Mouse (Mus musculus): ENCODE data around the gene Plekha1. TPM values are rescaled to one million over a fixed set of nuclear protein-coding genes. Genes with fewer than 3 reads are reported as not detected.

Gene Plekha1
- polyA plus RNA-seq, 1 experiment = not detected

GRCm38 (mm10) chr7:130938005-130938404 is 72.4 kb downstream of the Plekha1 start:
- Histone ChIP-seq H3K27ac (ENCODE audit: insufficient read depth, low read depth, low read length) (no peak overlapping the region), H3K4me3 (ENCODE audit: insufficient read depth, low read depth, low read length) (peak overlapping the region; percentile 9; the same call in 1 of the 2 replicates), H3K4me1 (ENCODE audit: control insufficient read depth, insufficient read depth, low read length) (peaks cover 16% of the 10 kb centered on the region)
- no peak for TF ChIP-seq CTCF (IDR thresholded peaks at IDR 0.05; ENCODE audit: insufficient read depth, low read depth, low read length)
- no peak for TF ChIP-seq POLR2A (IDR thresholded peaks at IDR 0.05; ENCODE audit: insufficient read depth, low read depth, low read length)
- WGBS = 58% methylated on average over 4 of the region's 4 CpGs

DNA sequence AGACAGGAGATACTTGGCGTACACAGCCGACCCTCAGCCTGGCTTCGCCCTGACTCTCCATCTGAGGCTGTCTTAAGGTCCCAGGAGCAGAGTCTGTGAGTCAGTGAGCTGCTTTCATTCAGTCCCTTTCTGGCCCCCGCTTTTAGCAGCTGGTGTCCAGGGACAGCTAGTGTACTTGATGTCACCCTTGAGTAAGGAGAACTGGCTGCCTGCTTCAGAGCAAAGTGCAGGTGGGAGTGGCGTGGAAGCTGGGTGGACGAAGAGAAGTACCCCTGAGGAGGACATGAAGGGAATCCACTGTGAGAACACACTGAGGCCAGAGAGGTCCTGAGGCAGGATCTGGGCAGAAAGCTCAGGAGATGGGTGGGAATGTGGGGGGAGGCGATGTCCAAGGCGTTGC is 73.3 kb downstream of the Plekha1 start:
- no peak overlapping the region for H3K27ac ChIP-seq (ENCODE audit: insufficient read depth, low read depth, low read length)
- no peak for TF ChIP-seq POLR2A (IDR thresholded peaks at IDR 0.05; ENCODE audit: insufficient read depth, low read depth, low read length)
- TF ChIP-seq CTCF (IDR thresholded peaks at IDR 0.05; ENCODE audit: insufficient read depth, low read depth, low read length) = no peak
- H3K4me3 ChIP-seq (ENCODE audit: insufficient read depth, low read depth, low read length) = 0 out of 2 replicates have a peak overlapping the region, but pooled peaks have one; percentile 4
- peaks cover 16% of the 10 kb centered on the region for H3K4me1 ChIP-seq (ENCODE audit: control insufficient read depth, insufficient read depth, low read length)
- WGBS = 92% methylated on average over 8 of the region's 8 CpGs

DNA sequence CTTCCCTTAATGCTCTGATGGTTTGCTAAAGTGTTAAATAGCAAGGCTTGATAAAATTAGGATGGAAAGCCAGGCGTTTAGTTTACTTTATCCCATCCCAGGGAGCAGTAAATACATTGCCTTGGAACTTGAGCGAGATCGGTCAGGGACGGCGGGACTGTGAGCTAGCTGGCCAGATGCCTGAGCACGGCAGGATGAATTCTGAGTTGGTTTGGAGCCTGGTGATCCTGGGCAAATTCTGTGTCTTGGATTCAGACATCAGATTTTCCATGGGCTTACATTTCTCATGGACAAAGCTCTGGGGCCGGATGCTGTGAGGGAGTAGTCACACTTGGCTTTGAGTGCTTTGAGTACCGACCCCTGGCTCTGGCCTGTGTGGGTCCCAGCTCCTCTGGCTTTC is 75.2 kb downstream of the Plekha1 start:
- Histone ChIP-seq H3K4me3 (ENCODE audit: insufficient read depth, low read depth, low read length) (no peak overlapping the region), H3K4me1 (ENCODE audit: control insufficient read depth, insufficient read depth, low read length) (peaks cover 11% of the 10 kb centered on the region), H3K27ac (ENCODE audit: insufficient read depth, low read depth, low read length) (no peak overlapping the region)
- TF ChIP-seq CTCF (IDR thresholded peaks at IDR 0.05; ENCODE audit: insufficient read depth, low read depth, low read length) (no peak), POLR2A (IDR thresholded peaks at IDR 0.05; ENCODE audit: insufficient read depth, low read depth, low read length) (no peak)
- WGBS = 68% methylated on average over 8 of the region's 8 CpGs

GRCm38 (mm10) chr7:130943280-130943895 is 77.8 kb downstream of the Plekha1 start:
- Histone ChIP-seq H3K27ac (ENCODE audit: insufficient read depth, low read depth, low read length) (no peak overlapping the region), H3K4me3 (ENCODE audit: insufficient read depth, low read depth, low read length) (no peak overlapping the region), H3K4me1 (ENCODE audit: control insufficient read depth, insufficient read depth, low read length) (no peaks in the 10 kb centered on the region)
- no peak for TF ChIP-seq POLR2A (IDR thresholded peaks at IDR 0.05; ENCODE audit: insufficient read depth, low read depth, low read length)
- TF ChIP-seq CTCF (IDR thresholded peaks at IDR 0.05; ENCODE audit: insufficient read depth, low read depth, low read length) = no peak
- WGBS = 93% methylated on average over 9 of the region's 9 CpGs

DNA sequence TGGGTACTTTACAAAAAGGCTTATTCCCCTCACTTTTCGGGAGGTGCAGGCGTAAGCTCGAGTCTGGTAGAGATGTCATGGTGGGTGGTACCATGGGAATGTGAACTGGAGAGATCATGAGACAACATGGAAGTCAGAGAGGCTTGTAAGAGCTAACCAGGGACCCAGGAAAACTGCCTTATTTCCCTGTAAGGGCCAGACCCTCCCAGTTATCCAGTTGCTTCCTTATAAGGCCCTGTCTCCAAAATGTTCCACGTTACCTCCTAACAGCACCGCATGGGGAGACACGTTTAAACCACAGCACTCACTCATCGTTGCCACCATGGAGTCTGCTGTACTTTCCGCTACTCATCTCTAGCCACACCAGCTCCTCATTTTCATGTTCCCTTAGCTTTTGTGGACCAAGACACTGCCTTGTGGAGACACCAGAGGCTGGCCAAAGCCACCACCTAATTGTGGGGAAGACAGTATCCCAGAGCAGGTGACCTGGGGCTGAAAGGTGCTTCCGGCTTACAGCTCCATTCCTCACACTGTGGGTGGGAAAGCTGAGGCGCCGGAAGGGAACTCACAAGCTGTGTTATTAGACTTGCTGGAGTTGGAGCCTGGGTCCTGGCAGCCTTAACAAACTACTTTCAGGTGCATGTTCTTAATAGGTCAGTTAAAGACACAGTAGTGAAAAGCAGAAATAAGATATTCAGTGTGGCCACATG is 79.4 kb downstream of the Plekha1 start:
- Histone ChIP-seq H3K27ac (ENCODE audit: insufficient read depth, low read depth, low read length) (no peak overlapping the region), H3K4me1 (ENCODE audit: control insufficient read depth, insufficient read depth, low read length) (peaks cover 8% of the 10 kb centered on the region), H3K4me3 (ENCODE audit: insufficient read depth, low read depth, low read length) (no peak overlapping the region)
- WGBS = 91% methylated on average over 11 of the region's 11 CpGs
- TF ChIP-seq POLR2A (IDR thresholded peaks at IDR 0.05; ENCODE audit: insufficient read depth, low read depth, low read length) (no peak), CTCF (IDR thresholded peaks at IDR 0.05; ENCODE audit: insufficient read depth, low read depth, low read length) (no peak)

- peaks cover 8% of the 10 kb centered on the region for H3K4me1 ChIP-seq (ENCODE audit: control insufficient read depth, insufficient read depth, low read length)
- no peak for TF ChIP-seq CTCF (IDR thresholded peaks at IDR 0.05; ENCODE audit: insufficient read depth, low read depth, low read length)
- no peak for TF ChIP-seq POLR2A (IDR thresholded peaks at IDR 0.05; ENCODE audit: insufficient read depth, low read depth, low read length)
- 88% methylated on average over 3 of the region's 3 CpGs for WGBS
Measured at GRCm38 (mm10) chr7:130945730-130946129, 80.2 kb downstream of the Plekha1 start.

GRCm38 (mm10) chr7:130946303-130946702 is 80.7 kb downstream of the Plekha1 start:
- TF ChIP-seq CTCF (IDR thresholded peaks at IDR 0.05; ENCODE audit: insufficient read depth, low read depth, low read length) (no peak), POLR2A (IDR thresholded peaks at IDR 0.05; ENCODE audit: insufficient read depth, low read depth, low read length) (no peak)
- WGBS = 88% methylated on average over 12 of the region's 12 CpGs

More at GRCm38 (mm10) chr7:130945730-130946129, 80.2 kb downstream of the Plekha1 start:
- Histone ChIP-seq H3K27ac (ENCODE audit: insufficient read depth, low read depth, low read length) (no peak overlapping the region), H3K4me3 (ENCODE audit: insufficient read depth, low read depth, low read length) (no peak overlapping the region)

DNA sequence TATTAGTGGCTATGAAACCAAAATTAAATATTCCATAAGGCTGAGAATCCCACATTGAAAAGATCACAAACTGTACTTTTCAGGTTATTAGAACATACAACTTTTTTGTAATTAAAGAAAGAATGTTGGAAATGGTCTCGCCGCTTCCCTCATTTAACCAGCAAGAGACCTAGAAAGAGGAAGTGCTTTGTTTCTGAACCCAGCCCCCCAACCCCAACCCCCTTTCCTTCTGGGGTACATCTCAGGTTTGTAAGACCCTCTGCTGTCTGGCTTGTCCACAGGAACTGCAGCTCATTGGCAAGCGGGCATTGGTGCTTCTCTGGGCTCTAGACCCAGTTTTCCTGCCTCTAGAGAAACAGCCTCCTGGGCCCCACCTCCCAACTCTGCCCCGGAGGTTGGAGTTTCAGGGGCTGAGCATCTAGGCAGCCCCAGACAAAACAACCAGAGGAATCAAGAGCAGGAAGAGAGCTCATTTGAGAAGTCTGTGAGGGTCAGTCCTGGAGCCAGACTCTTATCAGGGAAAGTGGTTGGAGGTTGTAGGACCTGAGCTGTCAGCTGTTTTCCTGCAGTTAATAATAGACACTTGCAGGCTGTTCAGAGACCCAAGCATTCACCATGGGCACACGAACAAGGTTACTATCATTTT is 83.1 kb downstream of the Plekha1 start:
- TF ChIP-seq CTCF (IDR thresholded peaks at IDR 0.05; ENCODE audit: insufficient read depth, low read depth, low read length) (no peak), POLR2A (IDR thresholded peaks at IDR 0.05; ENCODE audit: insufficient read depth, low read depth, low read length) (no peak)
- Histone ChIP-seq H3K4me3 (ENCODE audit: insufficient read depth, low read depth, low read length) (no peak overlapping the region), H3K27ac (ENCODE audit: insufficient read depth, low read depth, low read length) (no peak overlapping the region), H3K4me1 (ENCODE audit: control insufficient read depth, insufficient read depth, low read length) (peaks cover 13% of the 10 kb centered on the region)
- WGBS = 51% methylated on average over 5 of the region's 5 CpGs

More at GRCm38 (mm10) chr7:130946303-130946702, 80.7 kb downstream of the Plekha1 start:
- Histone ChIP-seq H3K27ac (ENCODE audit: insufficient read depth, low read depth, low read length) (no peak overlapping the region), H3K4me1 (ENCODE audit: control insufficient read depth, insufficient read depth, low read length) (peaks cover 10% of the 10 kb centered on the region), H3K4me3 (ENCODE audit: insufficient read depth, low read depth, low read length) (no peak overlapping the region)

DNA sequence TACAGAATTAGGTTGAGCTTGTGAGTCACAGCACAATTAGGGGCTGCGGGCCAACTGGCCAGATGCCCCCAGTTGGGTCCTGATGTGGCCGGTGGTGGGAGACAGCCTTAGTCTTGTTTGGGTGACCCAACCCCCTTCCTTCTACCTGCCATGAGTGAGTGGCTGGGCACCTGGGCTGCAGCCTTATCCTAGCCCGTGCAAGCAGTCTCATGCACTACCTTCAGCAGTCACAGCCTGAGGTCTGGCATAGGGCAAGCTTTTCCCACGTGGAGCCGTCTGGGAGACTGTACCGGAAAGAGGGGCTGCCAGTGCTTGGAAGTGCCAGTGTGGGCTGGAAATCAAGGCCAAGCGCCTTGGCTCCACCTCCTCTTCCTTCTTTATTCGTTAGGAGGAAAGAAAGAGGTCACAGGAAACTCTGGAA is 83.8 kb downstream of the Plekha1 start:
- WGBS = 24% methylated on average over 8 of the region's 8 CpGs
- Histone ChIP-seq H3K4me1 (ENCODE audit: control insufficient read depth, insufficient read depth, low read length) (peaks cover 15% of the 10 kb centered on the region), H3K4me3 (ENCODE audit: insufficient read depth, low read depth, low read length) (no peak overlapping the region), H3K27ac (ENCODE audit: insufficient read depth, low read depth, low read length) (peak overlapping the region; percentile 10; the same call in 1 of the 2 replicates)
- no peak for TF ChIP-seq POLR2A (IDR thresholded peaks at IDR 0.05; ENCODE audit: insufficient read depth, low read depth, low read length)
- no peak for TF ChIP-seq CTCF (IDR thresholded peaks at IDR 0.05; ENCODE audit: insufficient read depth, low read depth, low read length)

Data from olfactory bulb, adult 2 months (tissue).